Mouse (Mus musculus): ENCODE data around the gene Gcgr.
"Not testable (repeated sequence)": the region's sequence is repeated elsewhere in the genome, so short reads cannot be mapped to it uniquely, and the experiment has no call there.

The Gcgr gene

DNA sequence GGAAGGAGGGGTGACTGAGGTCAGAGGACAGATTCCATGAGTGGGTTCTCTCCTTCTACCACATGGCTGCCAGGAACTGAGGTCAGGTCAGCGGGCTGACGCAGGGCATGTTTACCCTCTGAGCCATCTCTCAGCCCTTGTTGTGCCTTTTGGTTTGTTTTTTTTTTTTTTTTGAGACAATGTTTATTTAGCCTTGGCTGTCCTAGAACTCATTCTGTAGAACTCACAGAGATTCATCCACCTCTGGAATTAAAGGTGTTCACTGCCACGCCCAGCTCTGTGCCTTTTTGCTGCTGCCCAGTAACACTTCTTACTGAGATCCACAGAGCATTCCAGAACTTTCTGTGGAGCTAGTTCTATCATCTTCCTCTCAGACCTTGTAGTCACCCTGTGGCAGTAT lies 24.8 kb upstream of the Gcgr start:
- no peak for DNase-seq (ENCODE audit: extremely low spot score, low spot score)

DNA sequence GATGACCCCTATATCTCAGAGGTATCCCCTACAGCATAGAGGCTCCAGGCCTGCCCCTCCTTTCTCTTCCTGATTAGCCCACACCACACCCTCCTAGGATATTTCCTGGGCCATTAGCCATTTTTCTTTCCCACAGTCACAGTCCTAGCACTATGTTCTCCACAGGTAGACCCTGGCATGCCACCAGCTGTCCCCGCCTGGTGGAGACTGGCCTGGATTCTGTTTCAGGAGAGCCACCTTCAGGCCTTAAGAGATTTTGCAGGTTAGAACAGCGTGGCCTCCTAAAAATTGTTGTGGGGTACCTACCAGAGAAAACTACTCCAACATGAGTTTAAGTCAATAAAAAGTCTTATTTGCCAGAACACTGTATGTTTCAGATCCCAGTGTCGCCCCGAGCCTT lies 23.6 kb upstream of the Gcgr start:
- DNase-seq (ENCODE audit: extremely low spot score, low spot score): no peak

DNA sequence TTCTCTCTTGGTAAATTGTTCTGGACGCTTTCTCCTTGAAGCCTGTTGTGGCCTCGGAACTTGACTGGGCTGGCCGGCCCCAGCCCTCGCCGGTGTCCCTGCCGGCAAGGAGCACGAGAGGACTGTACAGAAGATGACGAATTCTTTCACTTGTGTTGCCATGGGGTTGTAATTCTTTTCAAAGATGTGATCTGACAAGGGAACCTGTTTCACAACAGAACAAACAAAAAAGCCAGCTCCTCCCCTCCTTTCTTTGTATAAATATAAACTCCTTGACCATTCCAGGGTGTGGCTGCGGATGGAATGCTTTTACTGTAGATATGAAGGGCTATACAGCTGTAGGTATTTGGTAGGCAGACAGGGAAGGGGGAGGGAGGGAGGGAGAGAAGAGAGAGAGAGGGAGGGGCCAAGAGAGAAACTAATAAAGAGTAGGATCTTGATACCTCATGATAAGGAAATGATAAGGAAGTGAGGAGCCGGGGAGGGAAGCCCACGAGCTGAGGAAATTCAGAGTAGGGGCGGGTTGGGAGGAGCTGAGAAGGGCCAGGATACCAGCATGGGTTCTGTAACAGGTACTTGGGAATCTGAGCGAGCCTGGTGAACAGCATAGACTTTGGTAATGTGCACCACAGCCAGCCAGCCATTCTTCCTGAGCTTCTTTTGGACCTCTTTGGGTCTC lies 22.7 kb upstream of the Gcgr start:
- DNase-seq (ENCODE audit: extremely low spot score, low spot score): no peak

DNA sequence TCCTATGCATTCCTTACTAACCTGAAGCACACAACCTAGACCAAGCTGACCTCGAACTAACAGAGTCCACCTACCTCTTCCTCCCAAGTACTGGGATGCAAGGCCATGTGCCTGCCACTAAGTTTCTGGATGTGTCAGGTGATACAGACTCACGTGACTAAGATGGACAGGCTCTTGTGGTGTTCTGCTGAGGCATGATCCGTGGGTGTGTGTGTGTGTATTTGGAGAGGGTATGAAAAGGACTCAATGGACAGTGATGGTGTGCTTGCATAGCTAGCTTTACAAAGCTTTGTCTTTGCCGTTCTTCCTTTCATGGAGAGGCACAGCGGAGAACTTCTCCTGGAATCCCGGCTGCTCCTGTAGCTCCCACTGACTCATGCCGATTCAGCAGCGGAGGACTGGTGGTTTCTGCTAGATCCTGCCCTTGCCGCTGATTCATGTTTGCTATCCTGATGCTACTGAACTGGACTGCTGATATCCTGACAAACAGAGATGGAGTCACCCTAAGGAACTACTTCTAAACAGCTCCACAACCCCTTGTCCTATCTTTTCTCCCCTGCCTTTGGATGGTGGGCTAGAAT lies 22.1 kb upstream of the Gcgr start:
- DNase-seq (ENCODE audit: extremely low spot score, low spot score): no peak

DNA sequence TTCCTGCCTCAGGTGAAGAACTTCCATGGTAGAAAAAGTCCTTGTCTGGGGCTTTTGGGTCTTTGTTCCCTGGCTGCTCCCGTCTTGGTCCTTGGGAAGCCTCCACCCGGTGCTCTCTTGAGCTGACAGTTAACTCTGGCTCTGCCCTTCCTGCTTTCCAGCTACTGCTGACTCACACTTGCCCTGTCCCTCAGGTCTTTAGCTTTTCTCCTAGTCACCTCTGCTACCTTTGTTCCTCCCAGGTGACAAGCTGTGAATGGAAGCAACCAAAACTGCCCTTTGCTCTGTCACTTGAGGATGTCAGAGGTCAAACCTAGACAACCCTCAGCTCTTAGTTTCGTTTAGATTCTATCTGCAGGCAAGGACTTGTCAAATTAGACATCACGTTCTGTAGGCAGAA lies 20.6 kb upstream of the Gcgr start:
- no peak for DNase-seq (ENCODE audit: extremely low spot score, low spot score)

DNA sequence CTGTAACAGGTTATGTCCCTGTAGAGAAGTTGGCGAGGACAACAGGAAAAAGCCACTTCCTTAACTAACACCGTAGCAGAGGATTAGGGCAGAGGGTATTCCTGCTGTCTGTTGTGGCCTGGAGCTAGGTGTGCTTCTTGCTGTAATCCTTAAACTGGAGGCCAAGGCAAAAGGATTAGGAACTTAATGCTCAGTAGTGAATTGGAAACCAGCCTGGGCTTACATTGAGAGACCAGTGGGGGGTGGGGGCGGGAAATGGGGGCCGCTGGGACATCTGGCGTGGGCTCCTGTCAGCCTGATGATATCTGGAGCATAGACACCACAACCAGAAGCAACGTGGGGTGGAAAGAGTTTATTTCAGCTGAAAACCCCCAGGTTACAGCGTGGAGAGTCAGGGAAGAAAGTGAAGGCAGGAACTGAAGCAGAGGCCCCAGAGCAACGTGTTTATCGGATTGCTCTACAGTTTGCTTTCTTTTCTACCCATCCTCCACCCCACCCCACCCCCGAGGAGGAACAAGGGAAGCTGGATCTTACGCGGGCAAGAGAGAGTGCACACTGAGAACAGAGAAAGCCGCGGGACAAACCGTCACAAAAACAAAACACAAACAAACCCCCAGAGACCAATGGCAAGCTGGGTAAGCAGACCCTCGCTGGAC lies 20.0 kb upstream of the Gcgr start:
- no peak for DNase-seq (ENCODE audit: extremely low spot score, low spot score)

DNA sequence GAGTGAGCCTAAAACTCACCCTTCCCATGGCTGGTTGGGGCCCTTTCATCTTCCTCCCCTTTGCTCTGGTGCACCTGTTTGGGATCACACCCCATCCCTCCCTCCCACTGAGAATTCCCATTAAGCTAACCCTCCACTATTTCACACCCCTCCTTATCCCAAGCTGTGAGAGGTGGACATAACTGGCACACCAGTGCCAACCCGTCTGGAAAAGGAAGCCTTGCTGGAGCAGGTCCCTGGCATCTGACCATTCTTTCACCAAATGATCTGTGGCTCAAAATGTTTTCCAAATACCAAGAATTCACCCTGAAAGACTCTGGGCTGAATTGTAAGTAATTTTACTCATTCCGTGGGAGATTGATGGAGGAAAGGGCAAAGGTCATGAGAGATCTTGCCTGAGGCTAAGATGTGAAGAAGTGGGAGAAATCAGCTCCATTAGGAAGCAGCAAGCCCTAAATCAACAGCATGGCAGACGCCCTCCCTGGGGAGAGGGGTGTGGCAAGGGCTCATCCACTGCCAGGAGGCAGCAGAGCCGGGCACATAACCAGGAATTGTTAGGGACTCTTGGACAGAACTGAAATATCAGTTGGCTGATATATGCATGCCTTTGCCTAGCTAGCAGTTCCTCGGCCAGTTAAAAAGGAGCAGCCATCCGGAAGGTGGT lies 17.6 kb upstream of the Gcgr start:
- peak; percentile 56 for DNase-seq (ENCODE audit: extremely low spot score, low spot score)

DNA sequence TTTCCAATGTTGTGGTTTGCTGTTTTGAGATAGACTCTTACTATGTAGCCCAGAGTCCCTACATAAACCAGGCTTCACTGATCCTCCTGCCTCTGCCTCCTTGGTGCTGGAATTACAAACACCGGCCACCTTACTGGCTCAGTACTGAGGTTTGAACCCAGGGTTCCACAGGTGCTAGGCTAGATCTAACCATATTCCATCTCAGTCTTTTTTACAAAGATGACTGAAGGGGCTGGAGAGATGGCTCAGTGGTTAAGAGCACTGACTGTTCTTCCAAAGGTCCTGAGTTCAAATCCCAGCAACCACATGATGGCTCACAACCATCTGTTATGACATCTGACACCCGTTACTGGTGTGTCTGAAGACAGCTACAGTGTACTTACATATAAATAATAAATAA lies 16.2 kb upstream of the Gcgr start:
- not testable (repeated sequence) for DNase-seq (ENCODE audit: extremely low spot score, low spot score)

DNA sequence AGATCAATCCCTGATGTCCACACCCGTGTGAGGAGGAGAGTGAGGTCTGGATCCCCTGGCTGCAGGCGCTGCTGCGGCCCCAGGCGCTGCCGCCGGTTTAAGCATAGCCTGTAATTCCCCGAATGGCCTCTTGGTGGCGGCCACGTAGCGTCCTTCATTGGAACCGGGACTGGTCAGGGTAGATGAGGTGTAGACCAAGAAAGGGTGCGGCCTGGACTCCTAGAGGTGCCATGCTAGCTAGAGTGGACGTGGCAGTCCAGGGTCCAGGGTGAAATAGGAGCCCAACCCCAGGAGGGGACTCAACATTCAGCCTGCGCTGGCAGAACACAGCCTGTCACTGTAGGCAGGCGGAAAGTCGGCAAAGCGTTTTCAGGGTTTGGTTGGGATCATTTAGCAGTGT lies 14.9 kb upstream of the Gcgr start:
- DNase-seq (ENCODE audit: extremely low spot score, low spot score): peak; percentile 91

DNA sequence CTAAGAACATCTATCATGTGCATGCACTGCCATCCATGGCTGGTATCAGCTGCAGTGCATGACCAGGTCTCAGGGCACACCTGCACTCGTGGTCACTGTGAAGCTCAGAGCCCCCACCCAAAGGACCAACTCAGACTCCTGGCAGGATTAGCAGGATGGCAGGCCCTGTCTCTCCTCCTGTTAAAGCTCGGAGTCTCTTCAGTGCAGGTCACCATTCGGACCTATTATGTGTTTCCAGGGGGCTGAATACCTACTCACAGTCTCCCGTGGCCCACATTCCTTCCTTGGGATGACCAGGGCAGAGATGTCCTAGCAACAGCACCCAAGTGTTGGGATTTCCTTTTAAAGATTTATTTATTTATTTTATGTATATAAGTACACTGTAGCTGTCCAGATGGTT lies 13.4 kb upstream of the Gcgr start:
- no peak for DNase-seq (ENCODE audit: extremely low spot score, low spot score)

DNA sequence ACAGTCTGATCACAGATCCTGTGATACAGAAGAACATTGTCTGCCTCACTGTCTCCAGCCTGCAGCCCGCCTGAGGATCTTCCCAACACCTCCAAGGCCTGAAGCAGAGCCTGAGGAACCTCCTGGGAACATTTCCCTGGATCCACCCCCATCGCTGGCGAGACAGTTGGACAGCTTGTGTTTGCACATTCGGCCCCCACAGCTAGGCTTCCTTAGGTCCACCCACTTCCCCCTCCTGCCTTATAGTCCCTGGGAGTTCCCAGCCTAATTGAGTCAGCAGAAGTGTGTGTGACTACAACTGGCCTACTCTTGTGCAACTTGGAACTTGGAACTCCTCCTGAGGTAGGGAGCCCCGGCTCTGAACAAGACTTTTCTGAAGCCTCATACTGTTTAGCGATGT lies 12.5 kb upstream of the Gcgr start:
- DNase-seq (ENCODE audit: extremely low spot score, low spot score): no peak

DNA sequence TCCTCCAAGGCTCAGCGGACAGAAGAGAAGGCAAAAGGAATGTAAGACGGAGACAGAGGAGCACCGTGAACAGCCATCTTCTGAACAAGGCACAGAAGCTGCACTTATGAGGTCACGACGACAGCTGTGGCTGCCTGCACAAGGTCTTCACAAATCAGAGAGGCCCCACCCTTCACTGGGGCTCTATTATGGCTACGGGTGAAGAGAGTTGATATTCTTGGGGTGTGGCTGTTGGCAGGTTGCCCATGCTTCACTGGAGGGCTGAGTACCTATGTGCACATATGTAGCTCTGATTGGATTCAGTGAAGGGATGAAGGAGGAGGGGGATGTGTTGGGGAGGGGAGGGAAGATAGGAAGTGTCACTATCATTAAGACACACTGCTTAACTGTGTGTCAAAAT lies 11.9 kb upstream of the Gcgr start:
- no peak for DNase-seq (ENCODE audit: extremely low spot score, low spot score)

DNA sequence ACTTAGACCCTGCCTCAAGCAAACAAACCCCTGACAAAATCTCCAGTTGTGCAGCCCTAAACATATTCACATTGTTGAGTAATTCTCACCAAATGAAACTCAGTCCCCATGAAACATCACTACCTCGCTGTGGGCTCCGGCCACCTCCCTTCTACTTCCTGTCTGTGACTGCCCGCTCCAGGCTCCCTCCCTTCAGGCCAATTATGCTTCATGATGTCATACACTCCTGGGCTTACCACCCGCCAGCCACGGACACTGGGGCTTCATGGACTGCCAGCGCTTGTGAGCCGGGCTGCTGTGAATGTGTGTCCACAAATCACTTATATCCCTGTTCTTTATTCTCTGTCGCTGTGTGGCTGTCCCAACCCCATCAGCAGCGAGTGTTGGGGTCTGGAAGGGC lies 10.8 kb upstream of the Gcgr start:
- DNase-seq (ENCODE audit: extremely low spot score, low spot score): no peak

DNA sequence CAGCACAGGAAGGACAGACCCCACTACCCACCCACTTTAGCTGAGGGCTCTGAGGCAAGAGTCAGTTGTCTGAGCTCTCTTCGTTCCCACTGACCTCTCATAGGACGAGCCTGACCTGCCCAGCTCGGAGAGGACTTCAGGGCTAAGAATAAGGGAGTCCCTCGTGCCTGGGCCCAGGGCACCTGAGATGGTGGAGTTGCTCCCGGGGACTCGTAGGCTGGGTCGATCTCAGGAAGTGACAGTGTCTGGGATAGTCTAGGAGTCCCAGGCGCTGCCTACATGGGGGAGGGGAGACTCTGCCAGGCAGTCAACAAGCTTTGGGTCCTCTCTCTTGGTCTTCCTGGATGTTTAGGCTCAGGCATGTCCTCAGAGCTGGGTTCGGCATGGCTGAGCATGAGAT lies 10.0 kb upstream of the Gcgr start:
- DNase-seq (ENCODE audit: extremely low spot score, low spot score): no peak

DNA sequence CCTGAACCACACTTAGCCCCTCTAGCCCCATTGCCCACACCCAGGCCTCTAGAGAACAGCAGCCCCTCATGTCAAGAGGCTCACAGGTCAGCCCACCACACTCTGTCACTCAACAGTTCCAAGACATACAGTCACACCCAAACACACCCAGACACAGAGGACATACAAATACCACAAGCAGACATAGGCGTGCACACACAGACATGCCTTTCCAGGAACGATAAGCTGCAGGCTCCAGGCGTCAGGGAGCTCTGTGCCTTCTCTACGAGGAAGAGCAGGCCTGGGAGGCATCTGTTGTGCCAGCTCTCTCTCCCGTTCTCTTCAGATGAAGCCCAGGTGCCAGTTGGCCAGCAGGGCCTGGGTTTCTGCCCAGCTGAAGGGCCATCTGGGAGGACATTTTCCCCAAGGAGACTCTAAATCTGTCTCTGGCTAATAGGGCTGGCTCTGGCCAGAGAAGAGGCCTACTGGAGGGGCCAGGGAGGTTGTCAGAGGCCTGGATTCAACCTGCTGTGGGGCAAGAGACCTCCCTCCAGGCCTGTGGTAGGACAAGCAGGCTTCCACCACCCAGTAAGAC lies 9.4 kb upstream of the Gcgr start:
- no peak for DNase-seq (ENCODE audit: extremely low spot score, low spot score)

DNA sequence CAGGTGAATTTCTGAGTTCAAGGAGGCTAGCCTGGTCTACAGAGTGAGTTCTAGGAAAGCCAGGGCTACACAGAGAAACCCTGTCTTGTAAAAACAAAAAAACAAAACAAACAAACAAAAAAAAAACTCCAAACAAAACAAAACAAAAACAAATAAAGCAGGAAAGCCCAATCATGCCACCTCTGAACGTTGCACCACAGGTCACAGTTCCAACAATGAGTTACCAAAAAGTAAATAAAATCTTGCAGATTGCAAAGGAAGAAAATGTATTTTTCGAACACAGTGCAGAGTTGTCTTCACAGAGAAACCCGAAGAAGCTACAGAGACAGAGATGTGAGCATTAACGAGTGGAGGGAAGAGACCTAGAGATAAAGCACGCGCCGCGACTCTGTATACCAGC lies 7.9 kb upstream of the Gcgr start:
- no peak for DNase-seq (ENCODE audit: extremely low spot score, low spot score)

DNA sequence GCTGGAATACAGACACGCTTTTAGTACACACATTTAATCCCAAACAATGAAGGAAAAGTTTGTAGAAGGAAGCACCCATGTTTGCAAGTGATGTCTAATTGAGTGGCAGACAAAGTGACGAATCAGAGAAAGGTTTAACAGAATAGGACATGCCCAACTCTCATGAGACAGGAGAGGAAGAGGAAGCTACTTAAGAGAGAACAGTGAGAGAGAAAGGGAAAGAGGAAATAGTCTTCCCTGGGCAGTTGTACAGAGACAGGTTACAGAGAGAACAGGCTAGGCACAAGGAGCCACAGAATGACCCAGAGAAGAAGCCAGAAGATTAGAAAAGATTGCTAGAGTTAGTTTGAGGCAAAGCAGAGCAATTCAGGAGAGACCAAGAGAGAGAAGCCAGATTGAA lies 4.5 kb upstream of the Gcgr start:
- DNase-seq (ENCODE audit: extremely low spot score, low spot score): no peak

DNA sequence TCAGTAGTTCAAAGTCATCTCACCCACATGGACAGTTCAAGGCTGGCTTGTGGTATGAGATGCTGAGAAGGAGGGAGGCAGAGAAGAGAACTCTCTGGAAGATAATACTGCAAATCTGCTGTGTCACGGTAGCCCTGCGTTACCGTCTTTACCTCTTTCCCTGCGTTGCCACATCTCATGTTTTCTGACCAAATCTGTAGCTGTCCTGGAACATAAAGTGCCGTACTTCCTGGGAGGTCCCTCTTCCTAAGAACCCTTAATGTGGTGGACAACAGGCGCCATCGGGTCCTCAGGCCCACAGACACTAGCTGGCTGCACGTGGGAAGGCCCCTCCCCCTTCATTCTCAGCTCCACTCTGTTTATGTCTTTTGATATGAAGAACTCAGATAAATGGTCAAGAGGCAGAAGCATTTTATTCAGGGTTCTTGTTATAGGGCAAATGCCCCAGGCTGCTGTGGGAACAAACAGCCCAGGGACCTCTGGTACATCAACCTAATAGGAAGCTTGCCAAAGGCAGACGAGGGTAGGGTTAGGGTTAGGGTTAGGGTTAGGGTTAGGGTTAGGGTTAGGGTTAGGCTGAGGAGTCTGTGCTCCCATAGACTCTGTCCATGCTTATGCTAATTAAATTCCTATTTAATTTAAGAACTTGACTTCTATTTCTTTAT lies 2.7 kb upstream of the Gcgr start:
- DNase-seq (ENCODE audit: extremely low spot score, low spot score): no peak

DNA sequence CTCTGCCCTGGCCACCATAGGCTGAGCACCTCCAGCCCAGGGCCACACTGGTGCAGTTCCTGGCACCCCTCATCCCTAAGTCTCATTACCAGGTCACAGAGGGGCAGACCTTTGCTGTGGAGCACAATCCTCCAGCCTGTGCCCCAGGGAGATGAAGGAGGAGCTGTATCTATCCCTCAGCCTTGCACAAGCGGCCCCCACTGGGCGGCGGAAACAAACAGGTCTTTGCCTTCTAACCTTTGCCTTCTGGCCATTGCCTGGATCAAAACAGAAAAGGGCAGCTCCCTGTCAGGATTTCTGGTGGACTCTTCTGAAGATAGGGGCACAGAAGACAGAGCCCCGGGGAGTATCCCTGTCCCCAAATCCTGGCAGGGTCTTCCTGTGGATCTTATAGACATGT lies 1.6 kb upstream of the Gcgr start:
- DNase-seq (ENCODE audit: extremely low spot score, low spot score): no peak

DNA sequence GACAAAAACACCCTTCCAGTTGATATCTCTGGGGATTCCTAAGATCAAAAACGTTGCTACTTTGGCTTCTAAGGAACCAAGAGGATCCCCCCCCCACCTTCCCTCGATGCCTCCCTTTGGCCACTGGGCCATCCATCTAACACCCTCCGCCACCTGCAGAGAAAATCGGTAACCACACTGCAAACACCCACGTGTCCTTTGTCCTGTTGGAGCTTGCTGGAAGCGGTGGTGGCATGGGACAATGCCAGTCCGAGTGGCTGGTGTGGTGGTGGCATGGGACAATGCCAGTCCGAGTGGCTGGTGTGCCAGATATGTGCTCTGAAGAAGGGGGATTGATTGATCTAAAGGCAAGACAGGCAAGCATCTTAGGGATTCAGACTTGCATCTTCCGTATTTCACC lies 1.1 kb downstream of the Gcgr start:
- DNase-seq (ENCODE audit: extremely low spot score, low spot score): no peak

DNA sequence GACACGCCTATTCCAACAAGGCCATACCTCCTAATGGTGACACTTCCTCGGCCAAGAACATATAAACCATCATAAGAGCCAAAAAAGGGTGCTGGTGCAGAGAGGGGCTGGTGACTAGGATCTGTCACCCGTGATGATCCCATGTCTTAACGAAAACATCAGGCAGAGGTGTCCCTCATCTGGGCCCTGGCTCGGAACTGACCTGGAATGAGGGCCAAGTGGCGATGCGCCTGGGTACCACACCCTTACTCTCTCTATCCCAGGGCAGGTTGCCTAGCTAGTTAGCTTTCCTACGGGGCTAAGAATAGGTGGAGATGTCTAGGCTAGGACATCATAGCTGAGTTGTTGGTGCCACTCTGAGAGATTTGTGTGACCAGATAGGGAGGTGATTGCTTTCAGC lies 3.6 kb downstream of the Gcgr start:
- no peak for DNase-seq (ENCODE audit: extremely low spot score, low spot score)

DNA sequence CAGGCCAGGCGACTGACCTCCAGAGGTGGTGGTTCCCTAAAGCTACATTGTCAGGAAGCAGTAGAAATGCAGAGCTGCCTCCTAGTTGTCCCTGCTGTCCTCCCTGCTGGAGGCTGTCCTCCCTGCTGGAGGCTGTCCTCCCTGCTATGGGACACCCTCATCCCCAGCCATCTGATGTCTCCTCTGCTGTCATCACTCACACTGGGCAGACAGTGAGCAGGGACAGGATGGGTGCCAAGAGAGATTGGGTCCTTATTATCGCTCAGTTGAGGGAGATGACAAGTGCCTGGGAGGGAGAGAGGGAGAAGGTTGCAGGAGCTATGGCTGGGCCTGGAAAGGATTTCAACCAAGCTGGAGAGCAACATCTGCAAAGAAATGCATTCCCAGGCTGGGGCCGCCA lies 4.6 kb downstream of the Gcgr start:
- no peak for DNase-seq (ENCODE audit: extremely low spot score, low spot score)

Data from neural tube, embryonic 10.5 days (tissue).